Mouse (Mus musculus) T-cell, adult 2 months (primary cell): ENCODE measurements at regions not wholly inside any gene's neighbourhood (a gene's known extent, or its start where the extent isn't known, plus 50 kb on each side); places are given as distances from the start of the nearest gene placed in this dataset.
"Not testable (repeated sequence)": the region's sequence is repeated elsewhere in the genome, so short reads cannot be mapped to it uniquely, and the experiment has no call there.

Experiments used
- DNase-seq: peaks from one replicate; pipeline ENCODE4 v3.0.0; 2022; ENCODE audit warnings: low spot score

DNA sequence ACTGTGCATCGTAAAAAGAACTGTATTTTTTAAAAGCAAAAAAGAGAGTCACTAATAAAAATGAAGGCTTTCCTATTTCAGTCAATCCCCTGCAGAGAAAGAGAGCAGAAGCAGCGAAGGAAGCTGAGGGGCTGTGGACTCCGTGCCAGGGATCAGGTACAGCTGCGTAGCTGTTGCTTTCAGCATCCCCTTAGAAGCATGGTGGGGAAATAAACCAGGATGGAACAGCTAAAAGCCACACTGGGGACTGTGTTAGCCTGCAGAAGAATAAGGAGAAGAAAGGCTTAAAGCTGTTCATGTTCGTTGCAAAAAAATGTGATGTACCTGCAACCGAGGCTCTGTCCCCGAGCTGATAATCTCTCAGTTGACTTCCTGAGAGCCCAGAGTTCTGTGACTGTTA lies 1302.6 kb upstream of the Sel1l start:
- DNase-seq, result no peak

DNA sequence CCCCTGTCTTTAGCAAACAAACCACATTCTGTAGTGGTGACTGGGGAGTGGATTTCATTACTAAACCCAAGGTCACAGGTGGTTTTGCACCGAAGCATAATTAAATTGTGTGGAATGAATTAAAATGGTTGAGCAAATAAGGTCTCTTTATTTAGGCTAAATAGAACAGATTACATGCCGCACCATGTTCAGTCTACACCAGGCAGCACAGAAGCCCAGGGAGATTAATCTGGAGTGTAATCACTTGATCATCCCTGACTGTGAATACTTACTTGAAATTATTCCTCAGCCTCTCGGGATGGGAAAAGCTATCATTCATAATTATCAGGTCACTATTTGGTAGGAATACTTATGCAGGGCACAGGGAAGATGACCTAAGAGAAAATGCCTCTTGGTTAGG lies 1293.3 kb upstream of the Sel1l start:
- DNase-seq, result no peak

DNA sequence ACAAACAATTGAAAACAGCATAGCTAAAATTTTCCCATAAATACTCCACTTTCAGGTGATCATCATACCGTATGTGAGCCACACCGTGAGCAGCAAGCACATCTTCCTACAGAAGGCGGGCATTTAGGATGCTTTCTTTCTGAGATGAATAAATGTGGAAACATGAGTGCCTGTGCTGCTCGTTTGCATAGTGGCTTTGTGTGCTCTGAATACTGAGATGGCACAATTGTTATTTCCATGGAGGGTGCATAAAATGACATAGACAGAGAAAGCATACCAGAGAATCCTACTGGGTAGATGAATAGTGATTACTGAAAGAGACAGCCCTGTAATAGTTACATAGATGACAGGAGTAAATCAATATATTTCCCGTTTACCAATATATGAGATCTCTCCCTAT lies 1287.4 kb upstream of the Sel1l start:
- no peak for DNase-seq

DNA sequence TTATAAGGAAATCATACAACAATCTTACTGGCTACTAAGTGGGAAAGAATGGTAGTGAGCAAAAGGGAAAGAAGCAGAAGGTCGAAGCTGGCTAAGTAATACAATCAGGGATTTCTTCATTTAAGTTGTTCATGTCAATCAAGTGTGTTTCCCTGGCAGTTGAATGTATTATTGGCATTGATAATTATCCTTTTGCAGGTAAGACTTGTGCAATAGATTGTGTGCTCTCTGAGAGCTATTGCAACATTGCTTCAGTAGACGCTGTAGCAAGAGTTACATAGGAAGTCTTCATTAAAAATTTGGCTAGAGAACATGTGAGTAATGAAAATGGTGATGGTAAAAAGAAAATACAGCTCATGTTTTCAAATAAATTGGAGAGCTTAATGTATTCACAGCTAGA lies 1273.3 kb upstream of the Sel1l start:
- no peak for DNase-seq

DNA sequence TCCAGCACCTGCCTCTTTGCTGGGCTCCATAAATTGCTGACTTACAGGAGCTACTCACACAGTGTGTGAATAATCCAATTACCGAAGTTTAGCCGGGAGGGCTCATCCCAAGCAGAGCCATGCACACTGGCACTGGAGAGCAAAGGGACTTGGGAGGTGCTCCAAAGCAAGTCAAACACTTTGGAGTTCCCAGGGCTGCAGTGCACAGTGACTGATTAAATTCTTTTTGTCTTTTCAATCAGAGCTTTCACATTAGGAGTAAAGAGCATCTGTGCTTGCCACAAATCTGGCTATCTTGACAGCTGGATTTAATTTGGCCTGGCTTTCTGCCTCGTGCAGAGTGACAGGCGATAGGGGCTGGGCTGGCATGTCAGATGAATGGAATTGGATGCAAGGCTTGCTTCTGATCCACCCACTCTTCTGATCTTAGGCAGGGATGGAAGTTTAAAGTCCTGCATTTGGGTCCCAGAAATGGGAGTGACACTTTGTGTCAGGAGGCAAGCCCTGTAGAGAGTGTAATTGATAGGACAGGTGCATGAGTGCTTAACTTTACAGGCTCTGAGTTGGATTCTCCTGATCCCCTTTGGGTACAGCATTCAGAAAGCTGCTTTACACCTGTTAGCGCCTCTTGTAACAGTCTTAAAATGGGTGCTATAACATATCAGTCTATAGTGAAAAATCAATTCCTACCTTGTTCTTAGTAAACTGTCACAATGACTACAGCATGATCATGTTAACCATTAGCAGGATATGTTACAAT lies 1239.3 kb upstream of the Sel1l start:
- no peak for DNase-seq

DNA sequence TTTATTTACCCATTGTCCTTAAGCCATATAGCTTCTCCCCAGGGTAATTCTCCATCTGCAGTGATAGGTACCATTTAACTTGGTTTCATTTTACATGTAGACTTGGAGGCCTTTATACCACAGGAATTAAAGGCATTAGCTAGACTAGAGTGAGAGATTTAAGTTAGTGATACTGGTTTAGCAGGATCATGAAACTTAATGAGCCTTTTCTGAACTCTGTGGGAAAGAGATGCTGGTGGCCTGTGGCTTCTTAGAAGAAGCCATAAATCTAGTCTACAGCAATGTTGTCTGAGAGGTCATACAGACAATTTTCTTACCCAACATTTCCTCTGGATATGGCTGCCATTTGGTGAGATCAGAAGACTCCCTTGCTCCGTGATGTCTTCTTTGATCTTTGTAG lies 1214.9 kb upstream of the Sel1l start:
- DNase-seq, result no peak

DNA sequence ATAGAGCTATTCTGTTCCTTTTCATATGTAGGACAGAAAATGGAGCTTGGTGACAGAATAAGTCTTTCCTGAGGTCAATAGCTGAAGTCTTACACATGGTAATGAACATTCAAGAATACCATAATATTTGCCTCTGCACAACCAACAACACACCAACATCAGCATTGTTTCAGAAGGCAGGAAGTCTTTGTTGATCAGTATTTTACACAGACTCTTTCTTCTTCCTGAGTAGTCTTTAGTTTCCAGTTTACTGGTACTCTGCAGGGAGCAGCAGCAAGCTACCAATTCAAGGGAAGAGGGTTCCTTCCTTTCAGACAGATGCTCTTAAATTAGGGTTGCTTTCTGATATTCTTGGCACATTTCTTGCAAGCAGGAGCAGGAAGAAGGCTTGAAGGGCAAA lies 1170.7 kb upstream of the Sel1l start:
- DNase-seq, result no peak

DNA sequence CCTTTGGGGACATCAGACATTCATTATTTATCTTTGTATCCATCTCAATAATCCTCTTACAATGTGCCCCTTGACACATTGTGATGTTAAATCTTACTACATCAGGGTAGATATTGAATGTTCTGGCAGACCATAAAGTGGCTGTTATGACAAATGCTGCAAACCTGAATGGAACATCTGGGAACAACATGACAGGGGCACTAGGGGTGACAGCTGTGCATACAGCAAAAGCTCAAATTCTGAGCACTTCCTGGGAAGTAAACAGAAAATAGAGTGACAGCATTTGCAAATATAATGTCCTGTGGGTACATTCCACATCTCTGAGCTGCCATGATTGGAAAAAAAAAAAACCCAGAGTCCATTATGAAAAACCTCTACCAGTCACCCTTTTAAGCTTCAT lies 1162.6 kb upstream of the Sel1l start:
- no peak for DNase-seq

DNA sequence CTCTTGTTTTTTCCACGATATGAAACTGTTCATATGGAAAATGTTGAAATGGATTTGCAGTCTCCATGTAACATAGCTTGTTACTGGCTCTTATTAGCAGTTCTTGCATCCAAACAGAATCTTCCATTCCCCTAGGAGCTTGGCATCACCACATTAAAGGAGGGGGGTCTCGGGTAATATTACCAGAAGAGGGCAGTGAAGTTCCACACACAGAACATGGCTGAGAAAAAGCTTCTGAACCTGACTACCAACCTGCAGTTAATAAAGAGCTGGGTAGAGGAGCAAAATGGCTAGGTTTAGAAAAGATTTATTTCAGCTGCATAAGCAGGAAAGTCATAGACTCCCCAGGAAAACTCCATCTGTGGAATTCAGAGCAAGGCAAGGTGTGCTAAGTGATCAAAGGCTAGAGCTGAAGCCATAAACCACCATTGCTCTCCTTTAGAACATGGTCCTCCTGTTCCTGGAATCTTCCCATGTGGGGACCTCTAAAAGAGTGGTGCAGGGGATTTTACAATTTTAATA lies 1157.9 kb upstream of the Sel1l start:
- no peak for DNase-seq

DNA sequence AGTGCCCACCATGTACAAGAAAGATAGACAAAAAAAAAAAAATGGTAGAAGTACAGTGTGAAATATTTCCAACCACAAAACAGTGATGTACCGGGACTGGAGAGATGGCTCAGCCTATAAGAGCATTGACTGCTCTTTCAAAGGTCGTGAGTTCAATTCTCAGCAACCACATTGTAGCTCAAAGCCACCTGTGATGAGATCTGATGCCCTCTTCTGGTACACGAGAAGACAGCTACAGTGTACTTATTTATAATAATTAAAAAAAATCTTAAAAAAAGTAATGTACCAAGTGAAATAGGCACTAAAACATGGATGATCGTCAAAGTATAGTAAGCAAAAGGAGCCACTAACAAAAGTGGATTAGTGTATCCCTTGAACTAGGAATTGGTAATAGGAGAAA lies 1154.2 kb upstream of the Sel1l start:
- DNase-seq, result no peak

DNA sequence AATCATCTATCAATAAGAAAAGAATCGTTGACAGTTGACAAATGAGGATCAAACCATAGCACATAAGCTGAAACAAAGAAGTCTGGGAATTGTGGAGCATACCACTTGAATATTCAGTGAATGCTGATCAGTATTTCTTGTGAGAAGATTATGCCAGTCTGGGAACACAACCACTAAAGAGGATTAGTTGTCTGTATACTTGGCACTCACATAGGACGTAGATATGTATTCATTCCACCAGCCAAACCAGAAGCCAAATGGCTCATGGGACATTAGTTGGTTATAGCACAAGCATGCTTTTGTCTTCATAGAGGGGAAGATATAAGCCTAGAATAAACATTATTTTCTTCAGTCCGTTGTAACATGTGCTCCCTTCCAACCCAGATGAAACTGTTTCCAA lies 1126.7 kb upstream of the Sel1l start:
- no peak for DNase-seq

DNA sequence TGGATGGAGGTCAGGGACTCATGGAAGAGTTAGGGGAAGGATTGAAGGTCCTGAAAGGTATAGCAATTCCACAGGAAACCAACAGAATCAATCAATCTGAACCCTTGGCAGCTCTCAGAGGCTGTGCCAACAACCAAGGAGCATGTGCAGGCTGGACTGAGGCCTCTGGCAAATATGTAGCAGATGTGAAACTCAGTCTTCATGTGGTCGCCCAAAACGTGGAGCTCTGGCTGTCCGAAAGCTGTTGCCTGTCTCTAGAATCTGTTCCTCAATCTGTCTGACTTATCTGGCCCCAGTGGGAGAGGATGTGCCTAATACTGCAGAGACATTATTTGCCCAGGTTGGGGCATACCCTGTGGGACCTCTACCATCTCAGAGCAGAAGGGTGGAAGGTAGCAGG lies 1095.4 kb upstream of the Sel1l start:
- no peak for DNase-seq

DNA sequence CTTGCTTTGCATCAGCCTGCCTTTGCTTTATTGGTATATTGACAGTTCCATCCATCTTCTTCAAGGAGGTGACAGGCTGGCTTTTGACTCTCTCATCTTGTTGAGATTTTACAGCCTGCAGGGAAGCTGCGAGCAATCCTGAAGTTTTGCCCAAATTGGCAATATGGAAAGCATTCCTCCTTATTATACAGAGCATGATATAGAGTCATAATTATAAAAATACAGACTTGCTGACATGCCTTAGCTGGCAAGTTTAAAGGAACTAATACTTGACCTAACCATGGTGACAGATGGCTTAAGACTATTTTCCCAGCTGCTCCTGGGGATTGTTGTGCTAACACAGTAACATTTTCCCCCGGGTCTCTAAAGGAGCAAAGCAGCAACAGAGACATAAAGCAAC lies 1078.6 kb upstream of the Sel1l start:
- DNase-seq, result no peak

DNA sequence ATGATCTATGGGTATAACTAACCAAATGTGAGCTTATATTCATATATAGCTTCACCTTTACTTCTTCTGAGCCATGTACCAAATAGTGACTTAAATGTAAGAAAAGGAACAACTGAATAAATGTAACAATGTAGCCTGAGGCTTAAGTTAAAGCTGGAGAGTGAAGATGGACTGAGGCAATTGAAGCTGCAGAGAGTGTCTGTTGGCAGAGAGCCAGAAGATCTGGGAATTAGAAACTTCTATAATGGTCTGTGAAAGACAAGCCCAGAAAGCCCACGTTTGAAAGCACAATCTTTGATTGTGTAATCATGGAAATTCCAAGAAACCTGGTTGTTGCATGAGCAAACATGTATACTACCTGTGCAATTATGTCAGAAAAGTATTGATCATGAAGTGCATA lies 1078.0 kb upstream of the Sel1l start:
- DNase-seq, result no peak

DNA sequence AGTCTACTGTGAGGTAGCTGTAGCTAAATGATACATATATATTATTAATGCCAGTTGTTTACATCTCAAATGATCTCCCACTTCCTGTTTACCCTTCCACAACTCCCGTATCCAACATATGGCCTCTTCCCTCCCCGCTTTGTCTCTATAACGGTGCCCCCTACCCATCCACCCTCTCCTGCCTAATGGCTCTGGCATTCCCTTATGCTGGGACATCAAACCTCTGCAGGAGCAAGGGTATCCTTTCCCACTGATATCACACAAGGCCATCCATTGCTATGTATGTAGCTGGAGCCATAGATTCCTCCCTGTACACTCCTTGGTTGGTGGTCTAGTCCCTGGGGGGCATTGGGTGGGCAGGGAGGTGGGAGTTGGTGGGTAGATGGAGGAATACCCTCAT lies 1071.0 kb upstream of the Sel1l start:
- DNase-seq, result no peak

DNA sequence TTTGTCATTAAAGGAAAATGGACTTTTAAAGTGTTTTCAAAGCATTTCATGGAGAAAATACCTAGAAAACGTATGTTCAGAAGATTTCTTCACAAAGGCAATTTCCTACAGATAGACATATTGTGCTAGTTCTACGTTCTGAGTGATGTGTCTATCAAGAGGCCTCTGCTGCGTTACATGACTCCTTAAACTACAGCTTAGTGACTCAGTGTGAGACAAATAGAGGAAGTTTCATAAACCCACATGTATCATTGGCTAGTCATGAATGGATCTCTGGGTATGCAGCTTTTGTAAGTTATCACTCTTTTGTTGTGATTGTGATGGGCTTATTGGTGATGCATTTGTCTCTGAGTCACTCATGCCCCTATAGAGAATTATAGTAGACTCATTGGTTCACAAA lies 1067.3 kb upstream of the Sel1l start:
- no peak for DNase-seq

DNA sequence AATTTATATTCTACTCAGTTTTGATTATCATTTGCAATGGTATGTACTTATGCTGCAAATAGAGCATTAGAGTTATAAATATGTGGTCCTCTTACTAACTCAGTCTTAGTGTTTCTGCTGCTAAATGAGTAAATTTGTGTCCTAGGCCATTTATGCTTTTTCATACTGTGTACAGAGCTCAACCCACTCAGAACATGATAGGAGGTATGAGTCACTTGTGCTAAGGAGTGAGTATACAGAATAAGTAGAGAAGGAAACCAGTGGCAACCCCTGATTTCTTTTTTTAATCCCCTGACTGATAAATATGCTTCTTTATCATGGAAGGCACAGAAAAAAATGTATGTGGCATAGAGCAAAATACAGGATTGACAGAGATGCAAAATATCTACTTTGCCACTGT lies 1066.8 kb upstream of the Sel1l start:
- DNase-seq, result no peak

DNA sequence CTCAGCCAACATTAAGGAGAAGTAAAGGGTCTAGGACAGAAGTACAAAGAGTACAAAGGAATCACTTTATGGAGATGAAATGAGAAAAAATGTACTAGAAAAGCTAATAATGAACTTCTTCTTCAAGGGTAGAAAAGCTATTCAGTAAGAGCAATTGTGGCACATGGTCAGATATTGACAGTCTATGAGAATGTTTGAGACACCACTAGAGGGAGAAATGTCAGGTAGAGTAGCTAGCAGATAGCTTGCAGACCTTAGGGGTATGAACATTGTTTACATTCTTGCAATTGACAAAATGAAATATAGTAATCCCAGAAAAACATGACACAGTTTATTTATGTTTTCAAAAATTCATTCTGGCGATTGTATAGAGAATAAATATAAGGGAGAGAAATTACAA lies 1066.2 kb upstream of the Sel1l start:
- no peak for DNase-seq

DNA sequence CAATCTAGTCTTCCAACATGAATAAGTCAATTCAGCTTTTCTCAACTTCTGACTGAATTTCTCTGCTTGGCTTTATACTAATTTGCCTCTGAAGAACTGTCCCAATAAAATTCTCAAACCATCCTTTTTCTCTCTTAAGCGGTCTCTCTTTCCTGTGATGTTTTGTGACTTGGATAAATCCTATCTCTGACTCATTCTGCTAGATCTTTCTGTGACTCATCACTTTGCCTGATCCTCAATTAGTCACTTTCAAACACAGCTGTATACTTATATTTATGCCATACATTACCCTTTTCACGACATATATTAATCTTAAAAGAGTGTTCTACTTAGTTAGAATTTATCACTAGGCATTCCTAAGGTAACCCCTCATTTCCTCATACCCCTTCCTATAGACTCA lies 1055.4 kb upstream of the Sel1l start:
- DNase-seq, result no peak

DNA sequence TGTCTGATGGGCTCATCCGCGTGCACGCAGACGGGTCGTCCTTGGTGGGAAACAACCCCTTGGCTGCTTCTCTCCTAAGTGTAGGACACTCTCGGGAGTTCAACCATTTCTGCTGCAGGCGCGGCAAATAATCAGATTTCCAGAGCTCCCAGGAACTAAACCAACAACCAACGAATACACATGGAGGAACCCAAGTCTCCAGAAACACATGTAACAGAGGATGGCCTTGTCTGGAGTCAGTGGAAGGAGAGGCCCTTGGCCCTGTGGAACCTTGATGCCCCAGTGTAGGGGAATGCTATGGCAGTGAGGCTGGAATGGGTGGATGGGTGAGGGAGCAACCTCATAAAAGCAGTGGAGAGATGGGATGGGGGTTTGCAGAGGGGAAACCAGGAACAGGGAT lies 1043.4 kb upstream of the Sel1l start:
- no peak for DNase-seq

DNA sequence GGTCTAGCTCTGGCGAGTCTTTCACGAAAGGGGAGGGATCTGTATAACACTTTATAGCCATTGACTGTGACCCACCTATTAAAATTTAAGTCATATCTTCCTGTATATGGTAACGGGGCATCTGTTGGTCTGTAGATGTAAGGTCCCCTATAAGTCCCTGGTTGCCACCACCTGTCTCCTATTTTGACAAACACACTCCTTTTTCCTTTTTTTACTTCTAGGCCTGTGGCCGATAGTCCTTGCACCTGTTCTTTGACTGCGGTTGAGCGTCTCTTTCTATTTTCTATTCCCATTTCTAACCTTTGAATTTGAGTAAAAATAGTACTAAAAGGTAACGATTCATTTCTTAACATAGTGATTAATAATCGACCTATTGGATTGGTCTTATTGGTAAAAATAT lies 1042.7 kb upstream of the Sel1l start:
- DNase-seq, result not testable (repeated sequence)

DNA sequence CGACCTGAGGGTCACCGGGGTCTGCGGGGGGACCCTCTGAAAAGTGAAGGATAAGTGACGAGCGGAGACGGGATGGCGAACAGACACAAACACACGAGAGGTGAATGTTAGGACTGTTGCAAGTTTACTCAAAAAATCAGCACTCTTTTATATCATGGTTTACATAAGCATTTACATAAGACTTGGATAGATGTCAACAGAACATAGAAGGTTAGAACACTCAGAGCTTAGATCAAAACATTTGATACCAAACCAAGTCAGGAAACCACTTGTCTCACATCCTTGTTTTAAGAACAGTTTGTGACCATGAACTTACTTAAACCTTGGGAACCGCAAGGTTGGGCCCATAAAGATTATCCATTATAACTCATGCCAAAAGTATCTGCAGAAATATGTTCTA lies 1042.2 kb upstream of the Sel1l start:
- not testable (repeated sequence) for DNase-seq

DNA sequence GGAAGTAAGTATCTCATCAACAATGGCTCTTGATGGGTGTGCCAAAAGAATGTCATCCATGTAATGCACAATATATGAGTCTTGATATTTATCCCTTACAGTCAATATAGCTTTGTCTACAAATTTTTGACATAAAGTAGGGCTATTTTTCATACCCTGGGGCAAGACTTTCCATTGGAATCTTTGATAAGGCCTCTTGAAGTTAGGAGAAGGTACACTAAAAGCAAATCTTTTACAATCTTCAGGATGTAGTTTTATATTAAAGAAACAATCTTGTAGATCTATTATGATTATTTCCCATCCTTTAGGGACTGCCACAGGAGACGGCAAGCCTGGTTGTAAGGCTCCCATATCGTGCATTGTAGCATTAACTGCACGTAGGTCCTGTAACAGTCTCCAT lies 1038.8 kb upstream of the Sel1l start:
- DNase-seq, result no peak

DNA sequence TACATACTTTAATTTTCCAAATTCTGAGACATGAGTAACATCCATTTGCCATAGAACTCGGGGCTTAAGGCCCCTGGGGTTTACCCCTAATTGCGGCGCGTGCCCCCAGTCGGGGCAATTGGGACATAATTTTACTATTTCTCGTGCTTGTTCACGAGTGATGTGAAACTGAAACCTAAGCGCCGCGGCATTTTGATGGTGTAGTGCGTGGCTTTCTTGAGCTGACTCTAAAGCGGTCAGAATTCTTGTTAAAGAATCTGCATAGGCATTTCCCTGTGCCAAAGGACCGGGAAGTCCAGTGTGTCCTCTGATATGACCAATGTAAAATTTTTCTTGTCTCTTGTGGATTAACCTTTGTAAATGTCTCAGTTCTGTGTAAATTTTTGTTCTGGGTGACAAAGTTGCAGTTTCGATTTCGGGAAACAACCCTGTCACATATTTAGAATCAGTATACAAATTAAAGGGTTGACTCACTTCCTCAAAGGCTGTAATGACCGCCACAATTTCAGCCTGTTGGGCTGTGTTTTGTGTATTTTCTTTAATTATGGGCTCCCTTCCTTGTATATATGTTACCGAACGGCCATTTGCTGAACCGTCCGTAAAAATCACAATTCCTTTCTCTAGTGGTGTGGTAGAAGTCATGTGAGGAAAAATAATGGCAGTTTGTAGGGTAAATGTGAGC lies 1037.6 kb upstream of the Sel1l start:
- DNase-seq, result not testable (repeated sequence)
